Mouse (Mus musculus) liver, adult 2 months (tissue): ENCODE data around the gene Pink1.

Experiments used
- CTCF ChIP-seq: fragments of 200-500 bp; IDR thresholded peaks from 2 replicates; pipeline ENCODE4 v1.5.1; 2011; ENCODE audit warnings: low read depth, low read length, control low read depth
- POLR2A ChIP-seq: fragments of 200-500 bp; IDR thresholded peaks from 2 replicates; pipeline ENCODE4 v1.6.1; 2011; ENCODE audit warnings: low read length, control low read depth; ENCODE audit not compliant: insufficient read depth; ENCODE audit errors: extremely low read depth

GRCm38 (mm10) chr4:138342048-138342447, 15.9 kb upstream of the Pink1 start:
- TF ChIP-seq CTCF = no peak
- no peak for TF ChIP-seq POLR2A
